Mouse (Mus musculus) heart, adult 2 months (tissue): Measurements from ENCODE around the gene Capzb. TPM values are rescaled to one million over a fixed set of nuclear protein-coding genes. Genes with fewer than 3 reads are reported as not detected.

Experiments used
- DNase-seq, 2 experiments: peaks; one replicate each; pipeline ENCODE4 v3.0.0; 2021
- H3K27ac ChIP-seq: fragments of 200-600 bp; 2 replicates; pipeline ENCODE4 v1.8.1; 2022
- H3K27me3 ChIP-seq: fragments of 200-500 bp; 2 replicates; pipeline ENCODE4 v1.6.1; 2012; ENCODE audit warnings: mild to moderate bottlenecking, low read length, inconsistent platforms, mixed read lengths; ENCODE audit not compliant: control insufficient read depth, insufficient read depth
- H3K36me3 ChIP-seq: fragments of 200-500 bp; 2 replicates; pipeline ENCODE4 v1.6.1; 2012; ENCODE audit warnings: low read length, inconsistent platforms; ENCODE audit not compliant: control insufficient read depth, insufficient read depth
- H3K4me1 ChIP-seq: fragments of 200-500 bp; 2 replicates; pipeline ENCODE4 v1.6.1; 2011; ENCODE audit warnings: low read length; ENCODE audit not compliant: control insufficient read depth, insufficient read depth
- H3K4me3 ChIP-seq: fragments of 200-600 bp; 2 replicates; pipeline ENCODE4 v1.8.1; 2022
- H3K79me2 ChIP-seq: fragments of 200-500 bp; replicated peaks from 2 replicates; pipeline ENCODE4 v1.6.1; 2012; ENCODE audit warnings: mild to moderate bottlenecking, inconsistent platforms, low read length, moderate library complexity, mixed read lengths; ENCODE audit not compliant: control insufficient read depth, insufficient read depth
- H3K9ac ChIP-seq: fragments of 200-500 bp; 2 replicates; pipeline ENCODE4 v1.6.1; 2012; ENCODE audit warnings: low read depth, mild to moderate bottlenecking, control low read depth, inconsistent platforms, low read length, mixed read lengths
- CTCF ChIP-seq: fragments of 200-600 bp; IDR thresholded peaks from 2 replicates; pipeline ENCODE4 v1.8.1; 2022; ENCODE audit warnings: antibody characterized with exemption, mild to moderate bottlenecking, moderate library complexity
- EP300 ChIP-seq: fragments of 200-500 bp; IDR thresholded peaks from 2 replicates; pipeline ENCODE4 v1.6.1; 2011; ENCODE audit warnings: low read depth, low read length, control low read depth; ENCODE audit not compliant: insufficient read depth
- POLR2A ChIP-seq: fragments of 200-500 bp; IDR thresholded peaks from 2 replicates; pipeline ENCODE4 v1.6.1; 2011; ENCODE audit warnings: mild to moderate bottlenecking, low read depth, low read length, control low read depth; ENCODE audit not compliant: insufficient read depth
- WGBS: fragments of 180-500 bp; shearing (Covaris S2); methylation state at CpG from one replicate; pipeline ENCODE4 v1.1.7; 2018; 5-methylcytosine and 5-hydroxymethylcytosine counted together
- intact Hi-C: fragments of 180-260 bp; cut with DNase I; formaldehyde crosslinking; loops from one replicate; pipeline ENCODE4 v1.15.1; 2025
- polyA plus RNA-seq: library from polyadenylated mRNA; depleted of rRNA; stranded (reverse); fragments of >200 nt; gene quantifications from 2 replicates; pipeline ENCODE4 v1.2.3, GENCODE M21; 2012
- total RNA-seq, 2 experiments: library from RNA; stranded (reverse); gene quantifications; 2 replicates each; pipeline ENCODE4 v1.2.3; 2021

Gene Capzb
- total and polyA plus RNA-seq, 3 experiments = 160 to 392 (median 342) TPM

DNA sequence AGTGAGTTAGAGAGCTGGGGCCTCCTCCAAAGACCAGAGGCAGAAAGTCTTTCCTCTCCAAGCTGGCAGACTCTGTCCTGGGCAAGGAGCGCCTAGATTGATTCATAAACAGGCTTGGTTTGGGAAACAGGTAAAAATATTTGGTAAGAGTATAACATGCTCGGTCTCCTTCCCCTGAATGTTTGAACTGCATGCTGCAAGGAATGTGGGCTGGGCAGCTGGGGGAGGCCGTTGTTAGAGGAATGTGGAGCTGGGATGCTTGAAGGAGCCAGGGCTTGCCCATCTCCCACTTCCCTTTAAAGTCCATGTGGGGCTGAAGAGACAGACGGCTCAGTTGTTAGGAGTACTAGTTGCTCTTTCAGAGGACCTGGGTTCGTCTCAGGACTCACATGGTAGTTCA lies 57.3 kb downstream of the Capzb start:
- no peak overlapping the region for H3K4me3 ChIP-seq
- intact Hi-C loops = loop anchor here (5.0 to 10.0 kb wide), 2 partner anchors 38 to 335 kb away; partner anchors contain the start of gene Otud3
- H3K27ac ChIP-seq = no peak overlapping the region
- DNase-seq = no peak
- 36% methylated on average over 5 of the region's 5 CpGs for WGBS
- H3K79me2 ChIP-seq = peaks cover 6% of the 10 kb centered on the region; the same call in 1 of the 2 replicates
- H3K36me3 ChIP-seq = no peaks in the 10 kb centered on the region
- peaks cover 20% of the 10 kb centered on the region for H3K4me1 ChIP-seq
- no peaks in the 10 kb centered on the region for H3K27me3 ChIP-seq
- TF ChIP-seq CTCF (no peak), EP300 (no peak), POLR2A (no peak)
- H3K9ac ChIP-seq = no peak overlapping the region

DNA sequence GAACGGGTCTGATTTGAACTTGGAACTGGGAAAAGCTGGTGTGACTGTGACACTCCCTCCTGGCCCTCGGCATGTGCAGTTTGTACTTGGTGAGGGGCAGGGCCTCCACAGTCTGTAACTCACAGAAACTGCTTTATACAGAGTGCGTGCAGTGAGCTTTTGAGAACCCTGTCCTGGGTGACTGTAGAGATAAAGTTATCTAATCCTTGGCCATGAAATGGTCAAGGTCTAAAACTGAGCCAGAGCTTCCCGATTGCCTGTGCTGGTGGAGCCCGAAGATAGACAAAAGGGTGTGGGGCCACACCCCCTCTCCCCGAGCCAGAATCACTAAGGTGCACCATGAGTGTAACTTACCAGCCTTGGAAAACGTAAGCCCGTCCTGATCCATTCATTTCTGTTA lies 58.2 kb downstream of the Capzb start:
- 29% methylated on average over 8 of the region's 8 CpGs for WGBS
- H3K9ac ChIP-seq = no peak overlapping the region

DNA sequence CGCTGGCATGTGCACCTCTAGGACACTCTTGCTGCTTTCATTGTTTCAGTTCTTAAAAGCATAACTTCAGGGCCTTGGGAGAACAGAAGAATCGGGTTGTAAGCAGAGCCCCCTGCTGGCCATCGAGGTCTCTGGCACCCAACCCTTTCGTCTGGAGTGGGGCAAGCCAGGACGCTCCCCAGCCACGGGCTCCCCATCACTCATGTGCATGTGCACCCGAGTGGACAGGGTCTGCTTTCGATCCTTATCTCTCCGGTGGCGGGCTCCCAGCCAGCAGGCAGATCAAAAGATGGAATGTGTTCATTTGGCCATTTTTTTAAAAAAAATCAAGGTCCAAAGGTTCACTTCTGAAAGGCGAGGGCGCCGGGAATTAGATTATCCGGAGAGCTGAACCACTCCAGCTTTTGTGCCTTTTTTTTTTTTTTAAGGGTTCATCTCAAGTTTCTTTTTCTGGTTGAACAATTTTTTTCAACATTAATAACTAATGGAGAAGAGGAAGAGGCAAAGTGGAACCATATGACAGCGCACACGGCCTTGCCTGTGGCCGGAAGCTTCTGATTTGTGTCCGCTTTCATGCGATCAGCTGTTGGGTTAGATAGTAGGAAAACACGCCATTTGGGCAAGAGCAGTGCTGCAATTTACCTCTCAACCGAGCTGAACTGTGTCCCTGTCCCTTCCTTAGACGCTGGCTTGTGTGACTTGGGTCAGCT lies 59.5 kb downstream of the Capzb start:
- Histone ChIP-seq H3K36me3 (no peaks in the 10 kb centered on the region), H3K4me1 (peaks cover 22% of the 10 kb centered on the region), H3K79me2 (peaks cover 3% of the 10 kb centered on the region; the same call in 1 of the 2 replicates), H3K27me3 (no peaks in the 10 kb centered on the region), H3K27ac (no peak overlapping the region; the same call in 1 of the 2 replicates), H3K4me3 (no peak overlapping the region), H3K9ac (no peak overlapping the region)
- peak; percentile 84 to 87 for DNase-seq
- intact Hi-C loops = loop anchor here (1.0 to 10.0 kb wide), 3 partner anchors 40 to 337 kb away; partner anchors contain the start of gene Otud3
- TF ChIP-seq POLR2A = no peak
- TF ChIP-seq EP300 = peak; percentile 72; the same call in 1 of the 2 replicates
- no peak; the same call in 1 of the 2 replicates for TF ChIP-seq CTCF
- whole genome bisulfite sequencing = 50% methylated on average over 22 of the region's 22 CpGs

More for the DNA sequence above, 58.2 kb downstream of the Capzb start:
- no peaks in the 10 kb centered on the region for H3K36me3 ChIP-seq
- no peak overlapping the region for H3K4me3 ChIP-seq
- TF ChIP-seq POLR2A (no peak), EP300 (no peak), CTCF (no peak)
- no peak overlapping the region for H3K27ac ChIP-seq
- intact Hi-C loops = loop anchor here (5.0 to 10.0 kb wide), 2 partner anchors 39 to 336 kb away; partner anchors contain the start of gene Otud3
- H3K4me1 ChIP-seq = peaks cover 22% of the 10 kb centered on the region
- H3K79me2 ChIP-seq = peaks cover 8% of the 10 kb centered on the region; the same call in 1 of the 2 replicates
- no peaks in the 10 kb centered on the region for H3K27me3 ChIP-seq
- DNase-seq = no peak

DNA sequence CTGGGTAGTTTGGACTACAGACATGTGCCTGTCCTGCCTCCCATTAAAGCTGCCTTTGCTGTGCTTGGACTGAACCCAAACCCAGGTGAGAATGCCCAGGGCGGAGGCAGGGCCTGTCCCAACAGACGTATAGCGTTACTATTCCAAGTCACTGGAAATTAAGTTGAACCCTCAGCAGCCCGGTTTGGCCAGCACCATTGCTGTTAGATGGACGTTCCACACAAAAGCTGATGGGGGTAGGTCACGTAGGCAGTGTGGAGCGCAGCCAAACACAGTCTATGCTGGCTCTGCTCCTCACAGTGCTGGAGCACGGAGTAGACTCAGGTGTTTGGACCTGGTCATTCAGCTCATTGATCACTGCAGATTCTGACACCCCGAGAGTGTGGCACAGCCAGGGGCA lies 60.5 kb downstream of the Capzb start:
- Histone ChIP-seq H3K27me3 (no peaks in the 10 kb centered on the region), H3K79me2 (peaks cover 3% of the 10 kb centered on the region; the same call in 1 of the 2 replicates), H3K9ac (no peak overlapping the region), H3K4me3 (no peak overlapping the region), H3K27ac (no peak overlapping the region), H3K36me3 (no peaks in the 10 kb centered on the region), H3K4me1 (peaks cover 22% of the 10 kb centered on the region)
- TF ChIP-seq EP300 (no peak), CTCF (no peak), POLR2A (no peak)
- intact Hi-C loops = loop anchor here (5.0 to 10.0 kb wide), 2 partner anchors 41 to 338 kb away; partner anchors contain the start of gene Otud3
- 59% methylated on average over 9 of the region's 9 CpGs for WGBS
- peak; percentile 56 to 58 for DNase-seq

DNA sequence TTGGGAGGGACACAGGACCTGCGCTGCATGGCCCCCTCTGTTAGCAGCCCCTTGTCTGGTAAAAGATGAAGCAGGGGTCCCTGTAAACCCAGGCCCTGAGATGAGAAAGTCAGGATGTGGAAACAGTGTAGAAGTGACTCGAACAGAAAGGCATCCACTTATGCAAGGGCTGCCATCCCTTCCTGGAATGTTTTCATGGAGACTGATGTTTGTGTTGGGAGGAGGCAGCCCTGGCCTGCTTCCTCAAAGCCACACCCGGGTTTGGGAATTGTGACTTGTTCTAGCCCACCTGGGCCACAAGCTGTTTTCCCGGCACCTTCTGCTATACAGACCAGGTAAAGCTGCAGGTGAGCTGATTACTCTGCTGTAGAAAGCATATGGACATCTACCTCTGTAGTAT lies 63.4 kb downstream of the Capzb start:
- intact Hi-C loops = loop anchor here (10.0 kb wide), 1 partner anchor 341 kb away; the partner anchor contains the start of gene Otud3
- H3K79me2 ChIP-seq = peaks cover 3% of the 10 kb centered on the region; the same call in 1 of the 2 replicates
- peaks cover 10% of the 10 kb centered on the region for H3K4me1 ChIP-seq
- no peaks in the 10 kb centered on the region for H3K27me3 ChIP-seq
- H3K4me3 ChIP-seq = no peak overlapping the region
- 51% methylated on average over 4 of the region's 4 CpGs for WGBS
- TF ChIP-seq CTCF (no peak), EP300 (no peak), POLR2A (no peak)
- H3K36me3 ChIP-seq = no peaks in the 10 kb centered on the region
- no peak for DNase-seq
- no peak overlapping the region for H3K9ac ChIP-seq
- H3K27ac ChIP-seq = no peak overlapping the region

DNA sequence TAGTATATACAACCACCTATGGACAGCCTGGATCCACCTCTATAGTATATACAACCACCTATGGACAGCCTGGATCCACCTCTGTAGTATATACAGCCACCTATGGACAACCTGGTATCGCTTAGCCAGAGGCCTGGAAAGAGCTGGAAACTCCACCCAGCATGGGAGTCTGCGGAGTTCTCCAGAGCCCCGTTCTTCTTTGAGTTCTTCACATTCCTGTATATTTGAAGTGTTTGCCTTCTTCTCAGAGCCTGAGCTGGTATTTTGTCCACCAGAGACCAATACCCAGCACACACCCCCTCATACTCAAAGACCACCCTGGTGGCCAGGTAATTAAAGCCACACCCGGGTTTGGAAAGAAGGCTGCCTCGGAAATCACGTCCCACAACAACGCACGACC lies 64.0 kb downstream of the Capzb start:
- WGBS = 87% methylated on average over 8 of the region's 8 CpGs
- Histone ChIP-seq H3K79me2 (peaks cover 3% of the 10 kb centered on the region; the same call in 1 of the 2 replicates), H3K4me3 (no peak overlapping the region), H3K9ac (no peak overlapping the region), H3K4me1 (peaks cover 6% of the 10 kb centered on the region), H3K27ac (no peak overlapping the region), H3K36me3 (no peaks in the 10 kb centered on the region), H3K27me3 (no peaks in the 10 kb centered on the region)
- TF ChIP-seq CTCF = no peak
- no peak for TF ChIP-seq EP300
- no peak for DNase-seq
- intact Hi-C loops = loop anchor here (10.0 kb wide), 1 partner anchor 342 kb away; the partner anchor contains the start of gene Otud3
